Mouse (Mus musculus): Measurements from ENCODE around the gene Nmnat3. TPM values are rescaled to one million over a fixed set of nuclear protein-coding genes. Genes with fewer than 3 reads are reported as not detected.
"Not testable (repeated sequence)": the region's sequence is repeated elsewhere in the genome, so short reads cannot be mapped to it uniquely, and the experiment has no call there.

Gene Nmnat3
- polyA plus RNA-seq (2016; fragmentation: Nextera tagmentation; extraction: Ambion mirVana): 1.3 and 1.9 TPM in 2 replicates

- not testable (repeated sequence) for H3K36me3 ChIP-seq; H3K9me3 ChIP-seq; H3K9ac ChIP-seq (replicated peaks); H3K4me3 ChIP-seq; H3K4me2 ChIP-seq (replicated peaks); H3K27me3 ChIP-seq; H3K27ac ChIP-seq (replicated peaks); ATAC-seq (ENCODE audit: low FRiP score, low read depth); H3K4me1 ChIP-seq
- WGBS: 88% methylated on average over 6 of the region's 6 CpGs
These were observed at the start of gene Nmnat3 for GRCm38 (mm10) chr9:98287135-98287534. Gene Nmnat3, plus strand, starts transcription at chr9:98287435.

GRCm38 (mm10) chr9:98243481-98243880 lies 43.8 kb upstream of the Nmnat3 start:
- WGBS: 92% methylated on average over 2 of the region's 2 CpGs
- ATAC-seq (ENCODE audit: low FRiP score, low read depth): no peak
- Histone ChIP-seq H3K9ac (replicated peaks) (no peak overlapping the region), H3K9me3 (no peaks in the 10 kb centered on the region), H3K4me1 (no peaks in the 10 kb centered on the region), H3K4me2 (replicated peaks) (no peak overlapping the region), H3K36me3 (no peaks in the 10 kb centered on the region), H3K27me3 (no peaks in the 10 kb centered on the region), H3K4me3 (no peak overlapping the region), H3K27ac (replicated peaks) (no peak overlapping the region)

GRCm38 (mm10) chr9:98244223-98244622 lies 43.0 kb upstream of the Nmnat3 start:
- no peak overlapping the region for H3K27ac ChIP-seq (replicated peaks)
- 44% methylated on average over 2 of the region's 2 CpGs for WGBS
- no peaks in the 10 kb centered on the region for H3K36me3 ChIP-seq
- H3K4me3 ChIP-seq: no peak overlapping the region
- no peak overlapping the region for H3K9ac ChIP-seq (replicated peaks)
- H3K27me3 ChIP-seq: no peaks in the 10 kb centered on the region
- no peaks in the 10 kb centered on the region for H3K9me3 ChIP-seq
- ATAC-seq (ENCODE audit: low FRiP score, low read depth): no peak
- no peak overlapping the region for H3K4me2 ChIP-seq (replicated peaks)
- no peaks in the 10 kb centered on the region for H3K4me1 ChIP-seq

- no peak for ATAC-seq (ENCODE audit: low FRiP score, low read depth)
These were observed 42.0 kb upstream of the Nmnat3 start for GRCm38 (mm10) chr9:98245226-98245625.

GRCm38 (mm10) chr9:98246351-98246750 lies 40.9 kb upstream of the Nmnat3 start:
- no peak overlapping the region for H3K27ac ChIP-seq (replicated peaks)
- H3K9me3 ChIP-seq: no peaks in the 10 kb centered on the region
- no peaks in the 10 kb centered on the region for H3K36me3 ChIP-seq
- H3K9ac ChIP-seq (replicated peaks): no peak overlapping the region
- no peak for ATAC-seq (ENCODE audit: low FRiP score, low read depth)
- H3K4me1 ChIP-seq: no peaks in the 10 kb centered on the region
- no peak overlapping the region for H3K4me3 ChIP-seq
- H3K27me3 ChIP-seq: no peaks in the 10 kb centered on the region
- H3K4me2 ChIP-seq (replicated peaks): no peak overlapping the region
- 82% methylated on average over 1 of the region's 1 CpGs for WGBS

More at GRCm38 (mm10) chr9:98245226-98245625, 42.0 kb upstream of the Nmnat3 start:
- no peak overlapping the region for H3K4me2 ChIP-seq (replicated peaks)
- H3K36me3 ChIP-seq: no peaks in the 10 kb centered on the region
- 82% methylated on average over 2 of the region's 2 CpGs for WGBS
- no peaks in the 10 kb centered on the region for H3K27me3 ChIP-seq
- no peak overlapping the region for H3K4me3 ChIP-seq
- H3K27ac ChIP-seq (replicated peaks): no peak overlapping the region
- no peaks in the 10 kb centered on the region for H3K9me3 ChIP-seq
- no peaks in the 10 kb centered on the region for H3K4me1 ChIP-seq
- no peak overlapping the region for H3K9ac ChIP-seq (replicated peaks)

GRCm38 (mm10) chr9:98260210-98260609 lies 27.0 kb upstream of the Nmnat3 start:
- no peaks in the 10 kb centered on the region for H3K4me1 ChIP-seq
- ATAC-seq (ENCODE audit: low FRiP score, low read depth): no peak
- no peak overlapping the region for H3K4me2 ChIP-seq (replicated peaks)
- WGBS: 89% methylated on average over 8 of the region's 8 CpGs
- no peak overlapping the region for H3K4me3 ChIP-seq
- no peak overlapping the region for H3K27ac ChIP-seq (replicated peaks)
- no peaks in the 10 kb centered on the region for H3K36me3 ChIP-seq
- no peaks in the 10 kb centered on the region for H3K9me3 ChIP-seq
- H3K27me3 ChIP-seq: peaks cover 3% of the 10 kb centered on the region; the same call in 1 of the 2 replicates
- H3K9ac ChIP-seq (replicated peaks): no peak overlapping the region

- peaks cover 3% of the 10 kb centered on the region; the same call in 1 of the 2 replicates for H3K27me3 ChIP-seq
- no peaks in the 10 kb centered on the region for H3K36me3 ChIP-seq
- H3K9me3 ChIP-seq: no peaks in the 10 kb centered on the region
- H3K4me3 ChIP-seq: no peak overlapping the region
- WGBS: 48% methylated on average over 1 of the region's 1 CpGs
- no peak overlapping the region for H3K9ac ChIP-seq (replicated peaks)
- no peak overlapping the region for H3K27ac ChIP-seq (replicated peaks)
- H3K4me1 ChIP-seq: no peaks in the 10 kb centered on the region
- H3K4me2 ChIP-seq (replicated peaks): no peak overlapping the region
- no peak for ATAC-seq (ENCODE audit: low FRiP score, low read depth)
These were observed 25.7 kb upstream of the Nmnat3 start for GRCm38 (mm10) chr9:98261461-98262011.

GRCm38 (mm10) chr9:98264916-98265315 lies 22.3 kb upstream of the Nmnat3 start:
- ATAC-seq (ENCODE audit: low FRiP score, low read depth): no peak

GRCm38 (mm10) chr9:98272734-98273133 lies 14.5 kb upstream of the Nmnat3 start:
- WGBS: 59% methylated on average over 5 of the region's 5 CpGs
- Histone ChIP-seq H3K27me3 (peaks cover 56% of the 10 kb centered on the region), H3K4me1 (peaks cover 3% of the 10 kb centered on the region; the same call in 1 of the 2 replicates), H3K4me3 (no peak overlapping the region), H3K27ac (replicated peaks) (no peak overlapping the region), H3K36me3 (no peaks in the 10 kb centered on the region), H3K9me3 (no peaks in the 10 kb centered on the region), H3K4me2 (replicated peaks) (no peak overlapping the region), H3K9ac (replicated peaks) (no peak overlapping the region)
- ATAC-seq (ENCODE audit: low FRiP score, low read depth): no peak

More at GRCm38 (mm10) chr9:98264916-98265315, 22.3 kb upstream of the Nmnat3 start:
- Histone ChIP-seq H3K9ac (replicated peaks) (no peak overlapping the region), H3K9me3 (no peaks in the 10 kb centered on the region), H3K4me2 (replicated peaks) (no peak overlapping the region), H3K4me3 (no peak overlapping the region), H3K4me1 (no peaks in the 10 kb centered on the region), H3K27ac (replicated peaks) (no peak overlapping the region), H3K27me3 (peaks cover 7% of the 10 kb centered on the region; the same call in 1 of the 2 replicates), H3K36me3 (no peaks in the 10 kb centered on the region)
- WGBS: 69% methylated on average over 5 of the region's 5 CpGs

- Histone ChIP-seq H3K9me3 (no peaks in the 10 kb centered on the region), H3K4me1 (peaks cover 3% of the 10 kb centered on the region; the same call in 1 of the 2 replicates), H3K4me2 (replicated peaks) (no peak overlapping the region), H3K27ac (replicated peaks) (no peak overlapping the region), H3K36me3 (no peaks in the 10 kb centered on the region), H3K9ac (replicated peaks) (no peak overlapping the region), H3K27me3 (peaks cover 74% of the 10 kb centered on the region), H3K4me3 (no peak overlapping the region)
- 43% methylated on average over 10 of the region's 10 CpGs for WGBS
- peak; percentile 38; the same call in 1 of the 2 replicates for ATAC-seq (ENCODE audit: low FRiP score, low read depth)
These were observed 12.2 kb upstream of the Nmnat3 start for GRCm38 (mm10) chr9:98275080-98275479.

- H3K27me3 ChIP-seq: peaks cover 47% of the 10 kb centered on the region
- H3K36me3 ChIP-seq: no peaks in the 10 kb centered on the region
- no peak overlapping the region for H3K4me2 ChIP-seq (replicated peaks)
- no peak overlapping the region for H3K27ac ChIP-seq (replicated peaks)
- no peak overlapping the region for H3K4me3 ChIP-seq
- no peak overlapping the region for H3K9ac ChIP-seq (replicated peaks)
- WGBS: 60% methylated on average over 5 of the region's 5 CpGs
- ATAC-seq (ENCODE audit: low FRiP score, low read depth): no peak
- H3K9me3 ChIP-seq: no peaks in the 10 kb centered on the region
- no peaks in the 10 kb centered on the region for H3K4me1 ChIP-seq
These were observed 7.1 kb upstream of the Nmnat3 start for GRCm38 (mm10) chr9:98280162-98280561.

GRCm38 (mm10) chr9:98285606-98286301 lies 1.5 kb upstream of the Nmnat3 start:
- no peak overlapping the region for H3K4me3 ChIP-seq
- 89% methylated on average over 9 of the region's 9 CpGs for WGBS
- H3K4me2 ChIP-seq (replicated peaks): no peak overlapping the region
- H3K4me1 ChIP-seq: no peaks in the 10 kb centered on the region
- no peaks in the 10 kb centered on the region for H3K36me3 ChIP-seq
- no peak for ATAC-seq (ENCODE audit: low FRiP score, low read depth)
- H3K27me3 ChIP-seq: no peaks in the 10 kb centered on the region; the same call in 1 of the 2 replicates
- H3K9me3 ChIP-seq: no peaks in the 10 kb centered on the region
- no peak overlapping the region for H3K9ac ChIP-seq (replicated peaks)
- H3K27ac ChIP-seq (replicated peaks): no peak overlapping the region

All from midbrain, embryonic 12.5 days (tissue).